ENCODE assay signal across 19 mouse cellular contexts in genomic region chr1:167114363-167115050, GRCm38 (mm10).
DNase-seq lines count a peak whose midpoint lies in the region; ATAC-seq lines count a peak whose summit lies in the region.
"Had no signal": no experiment of that assay in that cellular context is flagged by ENCODE, and none has a peak within 500 bp of the region (broad histone marks: within the 10 kb centered on the region; RNA-seq: fewer than 3 reads in every experiment).

No protein-coding gene starts in this region.

- 64% methylated on average over 4 of the region's 4 CpGs for WGBS in hindbrain, embryonic 12.5 days
- WGBS in hindbrain, embryonic 13.5 days = 60% methylated on average over 4 of the region's 4 CpGs
- WGBS in midbrain, embryonic 11.5 days = 78% methylated on average over 4 of the region's 4 CpGs
- 46% methylated on average over 4 of the region's 4 CpGs for WGBS in midbrain, embryonic 16.5 days

- DNase-seq in cerebellum, postnatal 10 days = peak; percentile 67 to 72
- no peak for DNase-seq in cerebellum, adult 8-10 months
- peak; percentile 73 for DNase-seq in midbrain, embryonic 11.5 days (ENCODE audit: low spot score, missing footprints)
- DNase-seq in layer of hippocampus, adult 9-10 months (ENCODE audit: low spot score) = no peak
- DNase-seq: gastrocnemius, adult 2 months; right cerebral cortex, postnatal 14 days; thymus, postnatal 14 days had no signal

- H3K36me3 ChIP-seq in hindbrain, embryonic 12.5 days = no peaks in the 10 kb centered on the region
- no peaks in the 10 kb centered on the region for H3K36me3 ChIP-seq in hindbrain, embryonic 13.5 days
- H3K36me3 ChIP-seq in midbrain, embryonic 11.5 days (ENCODE audit: control insufficient read depth, insufficient read depth, low read length) = no peaks in the 10 kb centered on the region
- no peaks in the 10 kb centered on the region for H3K36me3 ChIP-seq in midbrain, embryonic 16.5 days (ENCODE audit: control insufficient read depth, insufficient read depth, low read length)
- H3K36me3 ChIP-seq: embryonic facial prominence, embryonic 13.5 days; heart, embryonic 15.5 days; limb, embryonic 12.5 days had no signal

- no peaks in the 10 kb centered on the region for H3K27me3 ChIP-seq in hindbrain, embryonic 12.5 days
- no peaks in the 10 kb centered on the region for H3K27me3 ChIP-seq in hindbrain, embryonic 13.5 days
- H3K27me3 ChIP-seq in midbrain, embryonic 11.5 days (ENCODE audit: control insufficient read depth, insufficient read depth, low read length) = no peaks in the 10 kb centered on the region
- no peaks in the 10 kb centered on the region for H3K27me3 ChIP-seq in midbrain, embryonic 16.5 days (ENCODE audit: control insufficient read depth, insufficient read depth, low read depth, low read length)
- H3K27me3 ChIP-seq: embryonic facial prominence, embryonic 13.5 days; heart, embryonic 15.5 days; limb, embryonic 12.5 days had no signal

- H3K9ac ChIP-seq in hindbrain, embryonic 12.5 days = no peak overlapping the region
- no peak overlapping the region for H3K9ac ChIP-seq in hindbrain, embryonic 13.5 days
- no peak overlapping the region for H3K9ac ChIP-seq in midbrain, embryonic 11.5 days (ENCODE audit: low read length)
- H3K9ac ChIP-seq in midbrain, embryonic 16.5 days (ENCODE audit: low read depth, low read length) = no peak overlapping the region
- H3K9ac ChIP-seq: embryonic facial prominence, embryonic 13.5 days; heart, embryonic 15.5 days; hindbrain, embryonic 14.5 days; limb, embryonic 12.5 days; liver, embryonic 14.5 days had no signal

- 0 out of 2 replicates have a peak, but pooled peaks have one; percentile 15 for ATAC-seq in hindbrain, embryonic 12.5 days (ENCODE audit: low FRiP score)
- ATAC-seq in hindbrain, embryonic 13.5 days (ENCODE audit: low FRiP score) = no peak
- no peak for ATAC-seq in midbrain, embryonic 11.5 days (ENCODE audit: low FRiP score)
- no peak for ATAC-seq in midbrain, embryonic 16.5 days
- no peak for ATAC-seq in megakaryocyte, adult 5-6 weeks (ENCODE audit: poor library complexity, severe bottlenecking)
- ATAC-seq: intestine, postnatal 0 days had no signal

- no peak overlapping the region for H3K27ac ChIP-seq in hindbrain, embryonic 12.5 days
- no peak overlapping the region for H3K27ac ChIP-seq in hindbrain, embryonic 13.5 days
- H3K27ac ChIP-seq in midbrain, embryonic 11.5 days (ENCODE audit: low read depth, low read length) = no peak overlapping the region
- no peak overlapping the region for H3K27ac ChIP-seq in midbrain, embryonic 16.5 days (ENCODE audit: low read length)
- H3K27ac ChIP-seq: embryonic facial prominence, embryonic 13.5 days; gastrocnemius, adult 2 months; heart, embryonic 15.5 days; hindbrain, embryonic 14.5 days; layer of hippocampus, adult 2 months; limb, embryonic 12.5 days; liver, embryonic 14.5 days; stomach, postnatal 0 days had no signal

- peaks cover 11% of the 10 kb centered on the region; the same call in 1 of the 2 replicates for H3K4me1 ChIP-seq in hindbrain, embryonic 12.5 days
- H3K4me1 ChIP-seq in hindbrain, embryonic 13.5 days (replicated peaks) = peaks cover 22% of the 10 kb centered on the region
- H3K4me1 ChIP-seq in midbrain, embryonic 11.5 days (ENCODE audit: control insufficient read depth, insufficient read depth, low read length) = peaks cover 3% of the 10 kb centered on the region; the same call in 1 of the 2 replicates
- H3K4me1 ChIP-seq in midbrain, embryonic 16.5 days (ENCODE audit: control insufficient read depth, insufficient read depth, low read length) = peaks cover 9% of the 10 kb centered on the region
- H3K4me1 ChIP-seq: embryonic facial prominence, embryonic 13.5 days; heart, embryonic 15.5 days; limb, embryonic 12.5 days had no signal

- H3K4me3 ChIP-seq in hindbrain, embryonic 12.5 days = no peak overlapping the region
- no peak overlapping the region for H3K4me3 ChIP-seq in hindbrain, embryonic 13.5 days
- H3K4me3 ChIP-seq in midbrain, embryonic 11.5 days (ENCODE audit: low read depth, low read length) = no peak overlapping the region
- no peak overlapping the region for H3K4me3 ChIP-seq in midbrain, embryonic 16.5 days (ENCODE audit: low read depth, low read length)
- H3K4me3 ChIP-seq: embryonic facial prominence, embryonic 13.5 days; gastrocnemius, adult 2 months; heart, embryonic 15.5 days; layer of hippocampus, adult 2 months; limb, embryonic 12.5 days had no signal

- H3K9me3 ChIP-seq in hindbrain, embryonic 12.5 days (replicated peaks) = no peaks in the 10 kb centered on the region
- no peaks in the 10 kb centered on the region for H3K9me3 ChIP-seq in hindbrain, embryonic 13.5 days
- H3K9me3 ChIP-seq in midbrain, embryonic 11.5 days (ENCODE audit: control insufficient read depth, low read length) = no peaks in the 10 kb centered on the region; the same call in 1 of the 2 replicates
- no peaks in the 10 kb centered on the region for H3K9me3 ChIP-seq in midbrain, embryonic 16.5 days (replicated peaks; ENCODE audit: control insufficient read depth, low read length, poor library complexity, severe bottlenecking)
- H3K9me3 ChIP-seq: embryonic facial prominence, embryonic 13.5 days; heart, embryonic 15.5 days; limb, embryonic 12.5 days had no signal

- no peak overlapping the region for H3K4me2 ChIP-seq in hindbrain, embryonic 12.5 days (replicated peaks)
- H3K4me2 ChIP-seq in hindbrain, embryonic 13.5 days = no peak overlapping the region
- no peak overlapping the region for H3K4me2 ChIP-seq in midbrain, embryonic 11.5 days
- H3K4me2 ChIP-seq in midbrain, embryonic 16.5 days (ENCODE audit: low read length) = no peak overlapping the region
- H3K4me2 ChIP-seq: embryonic facial prominence, embryonic 13.5 days; heart, embryonic 15.5 days; hindbrain, embryonic 14.5 days; limb, embryonic 12.5 days had no signal

Comparison
In these comparisons a context has a peak if more than half of its experiments do, and no peak if none do; other contexts are left out.
1. DNase-seq: peak in cerebellum, postnatal 10 days (2 of 2) and midbrain, embryonic 11.5 days (single experiment); none in cerebellum, adult 8-10 months (single experiment) and layer of hippocampus, adult 9-10 months (single experiment).